Mouse (Mus musculus): ENCODE data around the gene Inca1. TPM values are rescaled to one million over a fixed set of nuclear protein-coding genes. Genes with fewer than 3 reads are reported as not detected.

Gene Inca1
- polyA plus RNA-seq, 1 experiment = 5.4 TPM

- 93% methylated on average over 8 of the region's 8 CpGs for WGBS
- Histone ChIP-seq H3K36me3 (ENCODE audit: control insufficient read depth, insufficient read depth, low read length) (no peaks in the 10 kb centered on the region; the same call in 1 of the 2 replicates), H3K27ac (ENCODE audit: insufficient read depth, low read depth, low read length) (no peak overlapping the region)
Observed at GRCm38 (mm10) chr11:70679361-70679760, 20.6 kb downstream of the Inca1 start.

GRCm38 (mm10) chr11:70678576-70678975, 21.4 kb downstream of the Inca1 start:
- H3K4me1 ChIP-seq (ENCODE audit: control insufficient read depth, insufficient read depth, low read length) = no peaks in the 10 kb centered on the region
- 81% methylated on average over 2 of the region's 2 CpGs for WGBS
- no peak overlapping the region for H3K4me3 ChIP-seq (ENCODE audit: insufficient read depth, low read depth, low read length)
- H3K36me3 ChIP-seq (ENCODE audit: control insufficient read depth, insufficient read depth, low read length) = no peaks in the 10 kb centered on the region; the same call in none of the 2 replicates
- no peak overlapping the region for H3K27ac ChIP-seq (ENCODE audit: insufficient read depth, low read depth, low read length)
- no peak for DNase-seq
- no peaks in the 10 kb centered on the region for H3K27me3 ChIP-seq (replicated peaks; ENCODE audit: control insufficient read depth, insufficient read depth, low read length)
- no peak for TF ChIP-seq POLR2A (IDR thresholded peaks at IDR 0.05; ENCODE audit: low read depth, low read length)

More at GRCm38 (mm10) chr11:70679361-70679760, 20.6 kb downstream of the Inca1 start:
- no peak for DNase-seq
- H3K27me3 ChIP-seq (replicated peaks; ENCODE audit: control insufficient read depth, insufficient read depth, low read length) = no peaks in the 10 kb centered on the region
- no peaks in the 10 kb centered on the region for H3K4me1 ChIP-seq (ENCODE audit: control insufficient read depth, insufficient read depth, low read length)
- TF ChIP-seq CTCF (conservative IDR thresholded peaks at IDR 0.05; ENCODE audit: insufficient read depth, insufficient read length, low read depth, low read length) (no peak), POLR2A (IDR thresholded peaks at IDR 0.05; ENCODE audit: low read depth, low read length) (no peak)
- H3K4me3 ChIP-seq (ENCODE audit: insufficient read depth, low read depth, low read length) = no peak overlapping the region

GRCm38 (mm10) chr11:70678092-70678491, 21.9 kb downstream of the Inca1 start:
- DNase-seq = no peak
- H3K4me1 ChIP-seq (ENCODE audit: control insufficient read depth, insufficient read depth, low read length) = no peaks in the 10 kb centered on the region
- WGBS = 74% methylated on average over 9 of the region's 9 CpGs
- H3K27me3 ChIP-seq (replicated peaks; ENCODE audit: control insufficient read depth, insufficient read depth, low read length) = no peaks in the 10 kb centered on the region
- H3K36me3 ChIP-seq (ENCODE audit: control insufficient read depth, insufficient read depth, low read length) = no peaks in the 10 kb centered on the region; the same call in none of the 2 replicates
- no peak for TF ChIP-seq CTCF (conservative IDR thresholded peaks at IDR 0.05; ENCODE audit: insufficient read depth, insufficient read length, low read depth, low read length)
- no peak for TF ChIP-seq POLR2A (IDR thresholded peaks at IDR 0.05; ENCODE audit: low read depth, low read length)
- H3K27ac ChIP-seq (ENCODE audit: insufficient read depth, low read depth, low read length) = no peak overlapping the region
- H3K4me3 ChIP-seq (ENCODE audit: insufficient read depth, low read depth, low read length) = no peak overlapping the region

GRCm38 (mm10) chr11:70674501-70674900, 25.5 kb downstream of the Inca1 start:
- Histone ChIP-seq H3K27me3 (replicated peaks; ENCODE audit: control insufficient read depth, insufficient read depth, low read length) (no peaks in the 10 kb centered on the region), H3K27ac (ENCODE audit: insufficient read depth, low read depth, low read length) (no peak overlapping the region), H3K4me1 (ENCODE audit: control insufficient read depth, insufficient read depth, low read length) (peaks cover 3% of the 10 kb centered on the region; the same call in 1 of the 2 replicates), H3K4me3 (ENCODE audit: insufficient read depth, low read depth, low read length) (no peak overlapping the region), H3K36me3 (ENCODE audit: control insufficient read depth, insufficient read depth, low read length) (no peaks in the 10 kb centered on the region; the same call in 1 of the 2 replicates)
- TF ChIP-seq CTCF (conservative IDR thresholded peaks at IDR 0.05; ENCODE audit: insufficient read depth, insufficient read length, low read depth, low read length) (no peak), POLR2A (IDR thresholded peaks at IDR 0.05; ENCODE audit: low read depth, low read length) (no peak)
- WGBS = 75% methylated on average over 11 of the region's 11 CpGs
- no peak for DNase-seq

- Histone ChIP-seq H3K27ac (ENCODE audit: insufficient read depth, low read depth, low read length) (no peak overlapping the region), H3K36me3 (ENCODE audit: control insufficient read depth, insufficient read depth, low read length) (no peaks in the 10 kb centered on the region; the same call in 1 of the 2 replicates), H3K4me1 (ENCODE audit: control insufficient read depth, insufficient read depth, low read length) (peaks cover 3% of the 10 kb centered on the region; the same call in 1 of the 2 replicates), H3K27me3 (replicated peaks; ENCODE audit: control insufficient read depth, insufficient read depth, low read length) (no peaks in the 10 kb centered on the region), H3K4me3 (ENCODE audit: insufficient read depth, low read depth, low read length) (no peak overlapping the region)
- WGBS = 90% methylated on average over 6 of the region's 6 CpGs
- DNase-seq = no peak
- TF ChIP-seq POLR2A (IDR thresholded peaks at IDR 0.05; ENCODE audit: low read depth, low read length) (no peak), CTCF (conservative IDR thresholded peaks at IDR 0.05; ENCODE audit: insufficient read depth, insufficient read length, low read depth, low read length) (no peak)
Observed at GRCm38 (mm10) chr11:70674014-70674413, 25.9 kb downstream of the Inca1 start.

- no peak for DNase-seq
- TF ChIP-seq CTCF (conservative IDR thresholded peaks at IDR 0.05; ENCODE audit: insufficient read depth, insufficient read length, low read depth, low read length) (no peak), POLR2A (IDR thresholded peaks at IDR 0.05; ENCODE audit: low read depth, low read length) (no peak)
Observed at GRCm38 (mm10) chr11:70671333-70672047, 28.5 kb downstream of the Inca1 start.

GRCm38 (mm10) chr11:70670483-70670882, 29.5 kb downstream of the Inca1 start:
- DNase-seq = no peak
- Histone ChIP-seq H3K27me3 (replicated peaks; ENCODE audit: control insufficient read depth, insufficient read depth, low read length) (no peaks in the 10 kb centered on the region), H3K36me3 (ENCODE audit: control insufficient read depth, insufficient read depth, low read length) (no peaks in the 10 kb centered on the region; the same call in 1 of the 2 replicates), H3K4me3 (ENCODE audit: insufficient read depth, low read depth, low read length) (peak overlapping the region; percentile 69), H3K4me1 (ENCODE audit: control insufficient read depth, insufficient read depth, low read length) (peaks cover 8% of the 10 kb centered on the region; the same call in 1 of the 2 replicates), H3K27ac (ENCODE audit: insufficient read depth, low read depth, low read length) (peak overlapping the region; percentile 81)
- TF ChIP-seq POLR2A (IDR thresholded peaks at IDR 0.05; ENCODE audit: low read depth, low read length) (no peak), CTCF (conservative IDR thresholded peaks at IDR 0.05; ENCODE audit: insufficient read depth, insufficient read length, low read depth, low read length) (no peak)
- WGBS = 31% methylated on average over 14 of the region's 14 CpGs

More at GRCm38 (mm10) chr11:70671333-70672047, 28.5 kb downstream of the Inca1 start:
- no peaks in the 10 kb centered on the region for H3K27me3 ChIP-seq (replicated peaks; ENCODE audit: control insufficient read depth, insufficient read depth, low read length)
- peaks cover 8% of the 10 kb centered on the region; the same call in 1 of the 2 replicates for H3K4me1 ChIP-seq (ENCODE audit: control insufficient read depth, insufficient read depth, low read length)
- H3K4me3 ChIP-seq (ENCODE audit: insufficient read depth, low read depth, low read length) = no peak overlapping the region
- WGBS = 70% methylated on average over 16 of the region's 16 CpGs
- H3K27ac ChIP-seq (ENCODE audit: insufficient read depth, low read depth, low read length) = no peak overlapping the region
- no peaks in the 10 kb centered on the region; the same call in 1 of the 2 replicates for H3K36me3 ChIP-seq (ENCODE audit: control insufficient read depth, insufficient read depth, low read length)
